Mouse (Mus musculus) Patski (cell line): ENCODE results near the gene Ncf4. TPM values are rescaled to one million over a fixed set of nuclear protein-coding genes. Genes with fewer than 3 reads are reported as not detected.

Source experiments
- ATAC-seq: fragments of 100-300 bp; one replicate; pipeline ENCODE4 v1.8.0; 2021
- CTCF ChIA-PET: fragments of 350-600 bp; sonication (Branson Sonifier 250); formaldehyde crosslinking; loops from one replicate; lab custom pipeline; 2022; ENCODE audit warnings: inconsistent platforms; lab: Charles Lee
- POLR2A ChIA-PET: fragments of 350-600 bp; sonication (Branson Sonifier 250); formaldehyde crosslinking; loops from one replicate; lab custom pipeline; 2022; ENCODE audit warnings: antibody characterized with exemption, inconsistent platforms; lab: Charles Lee
- DNase-seq: peaks from one replicate; pipeline ENCODE4 v3.0.0-alpha.2; 2011; ENCODE audit warnings: low read depth, low spot score
- H3K27me3 ChIP-seq: fragments of 371-371 bp; one replicate; pipeline ENCODE4 v1.5.1; 2021
- CTCF ChIP-seq: fragments of 100-300 bp; IDR thresholded peaks from one replicate; pipeline ENCODE4 v1.5.1; 2021
- in situ Hi-C: fragments of 300-500 bp; cut with MboI; formaldehyde crosslinking; loops from 3 replicates; pipeline ENCODE4 v1.11.1; 2018; ENCODE audit warnings: low pct_unique_long_range_greater_than_20kb, mixed read lengths
- polyA plus RNA-seq: library from polyadenylated mRNA; unstranded; gene quantifications from one replicate; pipeline ENCODE4 v1.2.3, GENCODE M21; 2021

Ncf4 gene
- polyA plus RNA-seq, 1 experiment from 2014 or later: 0.53 TPM

DNA sequence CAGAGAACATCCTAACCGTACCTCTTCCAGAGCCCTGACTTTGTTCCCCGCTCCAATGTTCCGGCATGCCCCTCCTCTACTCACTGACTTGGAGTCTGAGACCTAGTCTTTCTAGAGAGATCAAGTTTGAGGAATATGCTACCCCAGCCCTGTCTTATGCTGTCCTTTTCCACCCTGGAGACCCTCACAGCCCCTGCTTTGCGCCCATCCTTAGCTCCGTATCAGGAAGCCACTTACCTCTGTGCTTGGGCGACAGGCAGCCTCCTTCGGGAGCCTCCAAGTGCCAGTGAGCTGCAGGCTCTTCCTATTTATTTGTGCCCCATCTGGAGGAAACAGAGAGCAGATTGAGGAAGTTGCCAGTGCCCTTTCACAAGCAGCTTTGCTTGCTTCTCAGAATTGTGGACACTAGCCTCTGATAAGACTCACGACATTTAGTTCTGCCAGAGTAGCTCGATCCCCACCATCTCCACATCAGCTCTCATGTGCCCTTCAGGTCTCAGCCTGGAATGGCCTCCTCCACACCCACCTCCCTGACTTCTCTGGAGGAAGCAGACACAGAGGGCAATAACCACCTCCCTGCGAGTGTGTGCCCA lies 60.8 kb downstream of the Ncf4 start, which contains the start of gene Csf2rb2:
TSS of gene Csf2rb2 (minus strand) at position 381 of the 593 bp plus-strand sequence.
- ChIA-PET CTCF (interaction anchor here (0.9 kb wide), 1 partner anchor 15 kb away, joined by 6 read pairs; no protein-coding TSS in a partner anchor), POLR2A (interaction anchor here (0.5 to 1.1 kb wide), 3 partner anchors 9 to 138 kb away, joined by 3 to 5 read pairs (median 4); no protein-coding TSS in a partner anchor)
- no peak for TF ChIP-seq CTCF
- in situ Hi-C loops: no loop called here
- DNase-seq: no peak
- H3K27me3 ChIP-seq: peaks cover 13% of the 10 kb centered on the region
- no peak for ATAC-seq

DNA sequence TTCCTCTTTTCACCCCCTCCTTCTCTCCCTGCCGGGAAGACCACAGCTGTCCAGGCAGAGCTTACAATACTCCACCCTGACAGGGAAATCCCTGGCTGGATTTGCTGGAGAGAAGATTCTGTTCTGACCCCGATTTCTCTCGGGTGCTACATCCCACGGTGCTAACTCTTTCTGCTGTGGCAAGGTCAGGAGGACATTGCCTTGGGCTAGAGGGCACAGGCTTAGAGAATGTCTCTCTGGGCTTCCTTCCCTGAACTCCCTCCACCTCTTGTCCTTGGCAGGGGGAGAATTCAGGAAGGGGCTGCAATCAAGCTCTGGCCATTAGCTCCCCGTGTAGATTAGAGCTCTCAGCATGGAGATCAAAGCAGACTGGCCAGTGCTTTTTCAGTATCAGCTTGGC lies 65.3 kb downstream of the Ncf4 start:
- in situ Hi-C loops: no loop called here
- ChIA-PET POLR2A (interaction anchor here (0.6 kb wide), 1 partner anchor 1223 kb away, joined by 3 read pairs; no protein-coding TSS in a partner anchor), CTCF (no interaction called here)
- H3K27me3 ChIP-seq: peaks cover 13% of the 10 kb centered on the region
- DNase-seq: no peak
- no peak for TF ChIP-seq CTCF
- no peak for ATAC-seq

DNA sequence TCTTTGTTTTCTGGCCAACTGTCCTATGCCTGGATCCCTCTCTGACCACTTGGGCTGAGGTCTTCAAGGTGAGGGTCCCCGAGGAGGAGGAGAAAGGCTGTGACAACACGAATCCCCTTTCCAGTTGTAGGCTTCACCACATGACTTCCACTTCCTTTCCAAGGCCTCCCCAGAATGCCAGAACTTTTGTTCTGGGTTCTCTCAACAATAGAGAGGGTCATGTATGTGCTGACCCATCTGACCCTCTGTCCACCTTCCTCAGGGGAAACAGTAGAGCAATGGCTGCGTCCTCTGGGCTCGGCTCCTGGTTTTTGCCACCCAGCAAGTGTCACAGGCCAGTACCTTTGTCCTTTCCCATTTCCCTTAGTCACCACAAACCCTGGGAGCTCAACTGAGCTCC lies 66.4 kb downstream of the Ncf4 start:
- ChIA-PET CTCF (no interaction called here), POLR2A (no interaction called here)
- H3K27me3 ChIP-seq: peaks cover 20% of the 10 kb centered on the region
- no peak for DNase-seq
- in situ Hi-C loops: no loop called here
- no peak for TF ChIP-seq CTCF
- no peak for ATAC-seq

Other genes starting within 250 kb of the Ncf4 start
- gene Cacng2, start 124.8 kb upstream of the Ncf4 start, polyA plus RNA-seq: not detected
- gene Ift27, start 70.7 kb upstream of the Ncf4 start, polyA plus RNA-seq: 32.2 TPM
- gene Pvalb, start 38.4 kb upstream of the Ncf4 start, polyA plus RNA-seq: not detected
- gene Csf2rb2, start 60.9 kb downstream of the Ncf4 start, polyA plus RNA-seq: 0.09 TPM
- gene Csf2rb, start 81.0 kb downstream of the Ncf4 start, polyA plus RNA-seq: 0.36 TPM
- not detected for gene Tex33, start 151.1 kb downstream of the Ncf4 start, polyA plus RNA-seq
- 23.8 TPM for gene Tst, start 161.1 kb downstream of the Ncf4 start, polyA plus RNA-seq
- 61.9 TPM for gene Mpst, start 161.6 kb downstream of the Ncf4 start, polyA plus RNA-seq
- 157 TPM for gene Kctd17, start 183.8 kb downstream of the Ncf4 start, polyA plus RNA-seq
- gene Tmprss6, start 223.8 kb downstream of the Ncf4 start, polyA plus RNA-seq: 155 TPM